Mouse (Mus musculus): ENCODE results near the gene Myh9. TPM values are rescaled to one million over a fixed set of nuclear protein-coding genes. Genes with fewer than 3 reads are reported as not detected.

Gene Myh9
- polyA plus RNA-seq, 1 experiment from 2014 or later, result 12.4 TPM

DNA sequence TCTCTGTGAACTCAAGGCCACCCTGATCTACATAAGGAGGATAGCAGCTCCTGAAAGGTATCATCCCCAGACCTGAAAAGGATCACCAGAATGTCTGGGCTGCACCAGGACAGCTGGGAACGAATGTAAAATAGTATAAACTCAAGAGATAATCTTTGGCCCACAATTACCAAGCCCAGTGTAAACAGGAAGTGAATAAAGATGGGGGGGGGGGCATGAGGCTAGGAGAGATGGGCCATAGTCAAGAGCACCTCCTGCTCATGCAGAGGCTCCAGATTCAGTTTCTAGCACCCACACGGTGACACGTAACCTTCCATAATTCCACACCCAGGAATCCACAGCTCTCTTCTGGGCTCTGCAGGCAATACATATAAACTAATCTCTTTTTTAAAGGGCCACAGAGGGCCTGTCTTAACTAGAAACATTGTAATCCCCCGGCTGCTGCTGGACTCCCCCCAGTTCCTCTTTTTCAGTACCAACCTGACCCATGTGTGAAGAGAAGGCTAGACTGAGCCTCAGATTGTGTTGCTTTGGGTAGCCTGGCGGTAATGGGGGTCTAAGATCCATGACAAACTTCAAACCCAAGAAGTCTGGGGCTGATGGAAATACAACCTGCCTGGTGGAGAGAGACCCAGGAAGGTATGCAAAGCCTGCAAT, 11.4 kb downstream of the Myh9 start:
- Histone ChIP-seq H3K4me1 (replicated peaks) (peaks cover 22% of the 10 kb centered on the region), H3K36me3 (no peaks in the 10 kb centered on the region), H3K4me3 (no peak overlapping the region), H3K27me3 (no peaks in the 10 kb centered on the region), H3K9ac (no peak overlapping the region), H3K4me2 (no peak overlapping the region), H3K27ac (replicated peaks) (no peak overlapping the region), H3K9me3 (no peaks in the 10 kb centered on the region)
- no peak for ATAC-seq (ENCODE audit: low read depth)
- WGBS, result 92% methylated on average over 5 of the region's 5 CpGs

DNA sequence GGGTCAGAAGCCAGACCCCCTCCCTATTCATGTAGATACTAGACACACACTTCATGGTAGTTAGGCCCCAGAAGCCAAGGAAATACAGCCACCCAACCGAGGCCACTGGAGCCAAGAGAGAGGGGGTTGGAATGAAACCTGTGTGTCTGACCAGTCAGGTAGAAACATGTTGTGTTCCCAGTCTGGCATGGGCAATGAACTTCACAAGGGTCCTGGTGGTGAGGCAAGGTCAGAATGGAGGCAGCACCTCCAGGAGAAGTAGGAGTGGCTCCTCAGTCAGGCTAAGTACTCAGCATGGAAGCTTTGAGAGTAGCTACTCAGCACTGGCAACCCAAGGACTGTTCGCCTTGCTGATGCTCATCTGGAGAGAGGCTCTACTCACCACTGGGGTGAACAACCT, 12.4 kb downstream of the Myh9 start:
- no peak overlapping the region for H3K9ac ChIP-seq
- 83% methylated on average over 2 of the region's 2 CpGs for WGBS
- no peak overlapping the region for H3K27ac ChIP-seq (replicated peaks)
- H3K36me3 ChIP-seq, result no peaks in the 10 kb centered on the region
- ATAC-seq (ENCODE audit: low read depth), result no peak
- no peak overlapping the region for H3K4me2 ChIP-seq
- peaks cover 16% of the 10 kb centered on the region for H3K4me1 ChIP-seq (replicated peaks)
- no peaks in the 10 kb centered on the region for H3K9me3 ChIP-seq
- no peak overlapping the region for H3K4me3 ChIP-seq
- no peaks in the 10 kb centered on the region for H3K27me3 ChIP-seq

DNA sequence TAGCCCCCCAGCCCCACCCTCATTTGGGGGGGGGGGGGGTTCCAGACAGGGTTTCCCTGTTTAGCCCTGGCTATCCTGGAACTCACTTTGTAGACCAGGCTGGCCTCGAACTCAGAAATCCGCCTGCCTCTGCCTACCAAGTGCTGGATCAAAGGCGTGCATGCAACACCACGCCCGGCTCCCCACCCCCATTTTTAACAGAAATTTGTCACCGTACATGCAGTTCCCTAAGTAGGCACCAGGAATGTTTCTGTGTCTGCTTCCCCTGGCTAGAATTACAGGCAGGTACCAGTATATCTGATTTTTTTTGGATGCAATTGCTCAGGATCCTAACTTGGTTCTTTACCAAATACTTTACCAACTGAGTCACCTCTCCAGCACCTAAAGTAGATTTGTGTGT, 13.1 kb downstream of the Myh9 start:
- Histone ChIP-seq H3K4me3 (no peak overlapping the region), H3K4me1 (replicated peaks) (peaks cover 17% of the 10 kb centered on the region), H3K4me2 (no peak overlapping the region), H3K9ac (no peak overlapping the region), H3K9me3 (no peaks in the 10 kb centered on the region), H3K27me3 (no peaks in the 10 kb centered on the region), H3K27ac (replicated peaks) (no peak overlapping the region), H3K36me3 (no peaks in the 10 kb centered on the region)
- ATAC-seq (ENCODE audit: low read depth), result no peak
- WGBS, result 96% methylated on average over 6 of the region's 6 CpGs

DNA sequence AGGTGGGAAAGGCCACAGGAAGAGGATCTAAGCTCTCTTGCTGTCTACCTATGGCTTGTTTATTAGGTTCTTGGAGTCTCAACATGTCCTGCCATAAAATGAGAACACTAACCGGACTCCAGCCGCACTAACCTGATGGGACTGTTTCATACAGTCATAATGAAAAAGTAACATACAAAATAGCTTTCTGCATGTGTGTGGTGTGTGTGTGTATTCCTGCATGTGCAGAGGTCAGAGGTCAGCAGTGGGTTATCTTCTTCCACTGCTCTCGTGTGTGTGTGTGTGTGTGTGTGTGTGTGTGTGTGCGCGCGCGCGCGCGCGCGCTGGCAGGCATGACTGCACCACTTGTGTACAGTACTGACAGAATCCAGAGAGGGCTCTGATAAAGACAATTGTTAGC, 13.7 kb downstream of the Myh9 start:
- Histone ChIP-seq H3K9me3 (no peaks in the 10 kb centered on the region), H3K4me2 (no peak overlapping the region), H3K4me3 (no peak overlapping the region), H3K36me3 (no peaks in the 10 kb centered on the region), H3K9ac (no peak overlapping the region), H3K27me3 (no peaks in the 10 kb centered on the region), H3K27ac (replicated peaks) (no peak overlapping the region), H3K4me1 (replicated peaks) (peaks cover 24% of the 10 kb centered on the region)
- ATAC-seq (ENCODE audit: low read depth), result no peak
- WGBS, result 87% methylated on average over 12 of the region's 12 CpGs

DNA sequence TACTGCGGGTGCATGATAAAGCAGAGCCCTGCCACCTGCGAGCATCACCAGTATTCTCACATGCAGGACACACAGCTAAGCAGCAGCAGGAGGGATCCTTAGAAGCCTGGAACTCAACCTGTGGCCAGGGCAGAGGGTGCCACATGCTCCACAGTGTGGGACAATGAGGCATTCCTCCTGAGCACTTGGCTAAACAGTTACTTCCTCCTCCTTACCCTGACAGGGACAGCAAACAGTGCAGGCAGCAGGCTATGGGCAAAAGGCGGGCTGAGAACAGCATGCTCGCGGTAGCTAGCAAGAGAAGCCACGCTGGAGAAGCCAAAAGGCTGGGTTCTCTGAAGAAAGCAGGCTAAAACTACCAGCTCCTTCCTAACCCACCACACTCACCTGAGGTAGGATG, 14.2 kb downstream of the Myh9 start:
- WGBS, result 15% methylated on average over 6 of the region's 6 CpGs

DNA sequence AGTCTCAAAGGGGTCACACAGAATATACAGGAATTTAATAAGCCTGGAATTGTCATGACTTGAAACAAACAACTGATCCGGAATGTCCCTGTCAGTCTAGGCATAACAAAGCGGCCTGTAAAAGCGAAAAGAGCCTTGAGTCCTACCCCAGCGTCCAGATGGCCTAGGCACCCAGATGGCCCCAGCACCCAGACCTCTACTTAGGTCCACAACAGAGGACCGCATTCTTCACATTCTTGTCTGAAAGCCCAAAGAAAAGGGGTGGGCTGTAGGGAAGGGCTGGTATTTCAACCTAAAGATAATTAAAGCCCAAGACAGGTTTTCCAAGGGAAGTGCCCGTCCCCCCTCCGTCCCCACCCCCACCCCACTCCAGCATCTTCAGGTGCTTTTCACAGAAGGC, 14.6 kb downstream of the Myh9 start:
- no peaks in the 10 kb centered on the region for H3K27me3 ChIP-seq

More for the DNA sequence above, 14.2 kb downstream of the Myh9 start:
- Histone ChIP-seq H3K4me1 (replicated peaks) (peaks cover 27% of the 10 kb centered on the region), H3K4me2 (no peak overlapping the region), H3K27ac (replicated peaks) (no peak overlapping the region), H3K4me3 (no peak overlapping the region), H3K27me3 (no peaks in the 10 kb centered on the region), H3K9me3 (no peaks in the 10 kb centered on the region), H3K9ac (peak overlapping the region; percentile 13; the same call in 1 of the 2 replicates), H3K36me3 (no peaks in the 10 kb centered on the region)
- ATAC-seq (ENCODE audit: low read depth), result no peak

DNA sequence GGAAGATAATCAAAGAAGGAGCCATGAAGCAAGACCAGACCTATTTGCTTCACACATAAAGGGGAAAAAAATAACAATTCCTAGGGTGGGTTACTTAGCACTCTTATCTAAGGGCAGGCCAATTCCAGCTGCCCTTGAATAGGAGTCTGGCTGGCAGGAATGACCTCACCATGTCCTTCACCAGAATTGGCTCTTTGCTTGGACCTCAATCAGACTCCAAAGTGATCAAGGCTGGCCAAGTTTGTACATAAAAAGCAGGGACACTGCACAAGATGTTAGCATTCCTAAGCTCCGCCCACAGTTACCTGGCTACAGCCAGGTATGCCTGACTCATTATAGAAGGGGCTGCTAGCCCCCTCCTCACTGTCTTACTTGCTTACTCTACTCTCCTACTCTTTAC, 16.6 kb downstream of the Myh9 start:
- H3K9me3 ChIP-seq, result no peaks in the 10 kb centered on the region
- H3K27ac ChIP-seq (replicated peaks), result no peak overlapping the region
- H3K4me3 ChIP-seq, result no peak overlapping the region
- H3K4me1 ChIP-seq (replicated peaks), result peaks cover 44% of the 10 kb centered on the region
- WGBS, result 94% methylated on average over 1 of the region's 1 CpGs
- ATAC-seq (ENCODE audit: low read depth), result no peak
- H3K36me3 ChIP-seq, result no peaks in the 10 kb centered on the region
- no peak overlapping the region for H3K9ac ChIP-seq
- H3K27me3 ChIP-seq, result no peaks in the 10 kb centered on the region
- no peak overlapping the region for H3K4me2 ChIP-seq

More for the DNA sequence above, 14.6 kb downstream of the Myh9 start:
- ATAC-seq (ENCODE audit: low read depth), result no peak
- Histone ChIP-seq H3K4me1 (replicated peaks) (peaks cover 27% of the 10 kb centered on the region), H3K36me3 (no peaks in the 10 kb centered on the region), H3K4me2 (no peak overlapping the region), H3K9ac (peak overlapping the region; percentile 13; the same call in 1 of the 2 replicates), H3K9me3 (no peaks in the 10 kb centered on the region), H3K4me3 (no peak overlapping the region), H3K27ac (replicated peaks) (no peak overlapping the region)
- WGBS, result 8% methylated on average over 7 of the region's 7 CpGs

DNA sequence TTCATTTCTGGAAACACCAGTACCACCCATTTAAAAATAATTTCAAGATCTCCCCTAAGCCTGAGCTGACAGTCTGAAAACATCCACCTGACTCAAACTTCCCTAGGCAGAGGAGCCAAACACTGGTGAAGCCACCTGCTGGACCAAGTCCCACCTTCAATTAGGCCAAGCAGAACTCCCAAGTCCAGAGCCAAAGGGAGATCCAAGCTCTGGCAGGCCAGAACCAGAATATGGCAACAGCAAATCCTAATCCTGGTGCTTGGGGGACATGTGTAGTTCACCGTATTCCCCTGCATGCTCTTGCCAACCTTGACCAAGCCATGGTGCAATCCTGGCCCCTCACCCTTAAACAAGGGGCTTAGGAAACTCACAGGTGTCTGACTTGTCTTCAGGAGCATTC, 17.7 kb downstream of the Myh9 start:
- H3K9ac ChIP-seq, result no peak overlapping the region
- H3K36me3 ChIP-seq, result no peaks in the 10 kb centered on the region
- no peak for ATAC-seq (ENCODE audit: low read depth)
- no peak overlapping the region for H3K4me3 ChIP-seq
- no peak overlapping the region for H3K27ac ChIP-seq (replicated peaks)
- no peaks in the 10 kb centered on the region for H3K9me3 ChIP-seq
- 100% methylated on average over 1 of the region's 1 CpGs for WGBS
- H3K4me1 ChIP-seq (replicated peaks), result peaks cover 49% of the 10 kb centered on the region
- no peak overlapping the region for H3K4me2 ChIP-seq
- no peaks in the 10 kb centered on the region for H3K27me3 ChIP-seq

DNA sequence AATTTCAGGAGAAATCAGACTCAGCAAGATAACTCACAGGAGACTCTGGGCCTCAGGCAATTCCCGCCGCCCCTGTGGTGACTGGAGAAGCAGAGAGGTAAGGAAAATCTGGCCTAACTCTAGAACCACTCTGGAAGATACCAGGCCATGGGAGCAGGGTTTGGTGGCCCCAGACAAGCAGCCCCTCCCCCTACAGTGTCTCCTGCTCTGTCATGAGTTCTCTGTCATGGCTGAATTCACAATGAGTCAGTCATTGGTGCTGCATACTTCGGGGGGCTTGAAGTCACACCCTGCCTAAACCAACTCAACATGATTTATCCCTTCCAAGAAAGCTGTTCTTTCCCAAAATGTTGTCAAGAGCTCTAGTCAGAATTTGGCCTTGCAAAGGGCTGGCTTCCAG, 18.3 kb downstream of the Myh9 start:
- WGBS, result 62% methylated on average over 3 of the region's 3 CpGs
- no peak overlapping the region for H3K27ac ChIP-seq (replicated peaks)
- no peak overlapping the region for H3K9ac ChIP-seq
- H3K4me2 ChIP-seq, result no peak overlapping the region
- no peaks in the 10 kb centered on the region for H3K27me3 ChIP-seq
- H3K9me3 ChIP-seq, result no peaks in the 10 kb centered on the region
- no peaks in the 10 kb centered on the region for H3K36me3 ChIP-seq
- ATAC-seq (ENCODE audit: low read depth), result no peak
- no peak overlapping the region for H3K4me3 ChIP-seq
- H3K4me1 ChIP-seq (replicated peaks), result peaks cover 49% of the 10 kb centered on the region

DNA sequence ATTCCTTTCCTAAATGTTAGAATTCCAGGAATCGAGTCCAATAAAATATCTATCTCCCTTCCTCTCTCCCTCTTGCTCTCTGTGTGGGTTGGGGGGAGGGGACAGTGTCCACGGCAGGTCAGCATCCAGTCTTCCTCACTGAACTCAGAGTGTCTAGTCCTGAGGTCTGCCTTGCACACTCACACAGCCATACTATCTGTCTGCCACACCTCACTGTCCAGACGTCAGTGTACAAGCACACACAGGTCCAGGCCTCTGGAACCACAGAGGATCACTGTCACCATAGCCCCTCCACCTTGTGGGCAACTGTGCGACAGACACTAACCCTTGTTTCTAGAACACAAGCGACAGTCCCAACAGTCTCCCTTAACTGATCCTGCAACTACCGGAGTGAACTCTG, 18.8 kb downstream of the Myh9 start:
- Histone ChIP-seq H3K36me3 (no peaks in the 10 kb centered on the region), H3K9ac (no peak overlapping the region), H3K27ac (replicated peaks) (no peak overlapping the region), H3K4me2 (no peak overlapping the region), H3K27me3 (no peaks in the 10 kb centered on the region), H3K4me3 (no peak overlapping the region), H3K9me3 (no peaks in the 10 kb centered on the region), H3K4me1 (replicated peaks) (peaks cover 47% of the 10 kb centered on the region)
- WGBS, result 68% methylated on average over 6 of the region's 6 CpGs
- ATAC-seq (ENCODE audit: low read depth), result no peak

DNA sequence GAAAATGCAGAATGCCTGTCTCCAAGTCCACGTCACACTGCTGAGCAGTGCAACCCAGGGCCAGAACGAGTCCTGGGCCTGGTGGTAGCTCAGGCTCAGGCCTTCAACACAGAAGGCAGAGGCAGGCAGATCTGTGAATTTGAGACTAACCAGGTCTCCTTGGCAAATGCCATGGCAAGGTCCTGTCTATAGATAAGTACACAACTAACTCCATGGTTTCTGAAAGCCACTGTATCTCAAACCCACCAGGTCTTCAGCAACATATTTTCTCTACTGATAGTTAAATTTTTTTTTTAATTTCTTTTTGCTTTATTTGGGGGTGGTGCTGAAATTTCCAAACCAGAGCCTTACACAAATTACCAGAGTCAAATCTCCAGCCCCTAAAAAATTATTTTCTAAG, 19.3 kb downstream of the Myh9 start:
- H3K4me2 ChIP-seq, result no peak overlapping the region
- H3K4me1 ChIP-seq (replicated peaks), result peaks cover 46% of the 10 kb centered on the region
- no peak for ATAC-seq (ENCODE audit: low read depth)
- H3K4me3 ChIP-seq, result no peak overlapping the region
- no peaks in the 10 kb centered on the region for H3K36me3 ChIP-seq
- no peaks in the 10 kb centered on the region for H3K9me3 ChIP-seq
- no peak overlapping the region for H3K27ac ChIP-seq (replicated peaks)
- no peaks in the 10 kb centered on the region for H3K27me3 ChIP-seq
- 78% methylated on average over 2 of the region's 2 CpGs for WGBS
- H3K9ac ChIP-seq, result no peak overlapping the region

DNA sequence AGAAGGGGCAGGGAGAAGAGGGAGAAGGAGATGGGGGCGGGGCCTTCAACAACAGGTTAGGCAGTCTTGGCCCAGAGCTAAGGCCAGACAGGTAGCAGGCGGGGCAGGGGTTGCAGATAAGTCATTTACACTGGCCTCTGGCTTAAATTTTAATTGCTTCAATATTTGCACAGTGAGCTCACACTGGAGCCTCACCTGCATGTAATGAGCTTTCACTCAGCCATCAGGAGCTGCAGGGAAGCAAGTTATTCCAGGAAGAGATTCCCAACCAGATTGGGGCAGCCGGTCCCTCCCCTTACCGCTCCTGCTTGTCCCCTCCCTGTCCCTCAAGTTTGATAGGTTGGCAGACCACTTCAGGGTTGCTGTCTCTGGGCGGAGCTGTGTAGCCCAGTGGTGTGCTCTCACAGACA, 19.9 kb downstream of the Myh9 start:
- Histone ChIP-seq H3K9me3 (no peaks in the 10 kb centered on the region), H3K4me2 (no peak overlapping the region), H3K9ac (no peak overlapping the region), H3K4me1 (replicated peaks) (peaks cover 45% of the 10 kb centered on the region), H3K4me3 (no peak overlapping the region), H3K27me3 (no peaks in the 10 kb centered on the region), H3K27ac (replicated peaks) (no peak overlapping the region), H3K36me3 (no peaks in the 10 kb centered on the region)
- 56% methylated on average over 5 of the region's 5 CpGs for WGBS
- ATAC-seq (ENCODE audit: low read depth), result no peak

DNA sequence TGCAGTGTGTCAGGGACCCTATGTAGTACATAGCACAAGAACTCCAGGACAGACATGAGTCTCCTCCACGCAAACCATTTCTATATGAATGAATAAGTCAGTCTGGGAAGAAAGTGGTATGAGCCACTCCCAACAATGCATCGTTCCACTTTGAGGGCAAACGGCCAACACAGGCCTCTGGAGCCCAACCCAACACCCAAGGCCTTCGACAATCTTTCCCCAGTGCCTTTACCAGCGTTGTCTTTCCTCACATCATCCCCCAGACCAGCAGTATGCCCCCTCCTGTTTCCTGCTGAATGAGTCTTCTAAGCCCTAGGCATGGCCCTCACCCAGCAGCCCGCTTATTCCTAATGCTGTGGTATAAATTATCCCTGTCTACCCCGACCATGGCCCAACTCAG, 20.6 kb downstream of the Myh9 start:
- H3K36me3 ChIP-seq, result no peaks in the 10 kb centered on the region
- no peak overlapping the region for H3K4me2 ChIP-seq
- no peak for ATAC-seq (ENCODE audit: low read depth)
- H3K9me3 ChIP-seq, result no peaks in the 10 kb centered on the region
- H3K27me3 ChIP-seq, result no peaks in the 10 kb centered on the region
- no peak overlapping the region for H3K9ac ChIP-seq
- H3K27ac ChIP-seq (replicated peaks), result no peak overlapping the region
- H3K4me3 ChIP-seq, result no peak overlapping the region
- 60% methylated on average over 7 of the region's 7 CpGs for WGBS
- peaks cover 47% of the 10 kb centered on the region for H3K4me1 ChIP-seq (replicated peaks)
